Mouse (Mus musculus): ENCODE measurements at regions not wholly inside any gene's neighbourhood (a gene's known extent, or its start where the extent isn't known, plus 50 kb on each side); places are given as distances from the start of the nearest gene placed in this dataset.

DNA sequence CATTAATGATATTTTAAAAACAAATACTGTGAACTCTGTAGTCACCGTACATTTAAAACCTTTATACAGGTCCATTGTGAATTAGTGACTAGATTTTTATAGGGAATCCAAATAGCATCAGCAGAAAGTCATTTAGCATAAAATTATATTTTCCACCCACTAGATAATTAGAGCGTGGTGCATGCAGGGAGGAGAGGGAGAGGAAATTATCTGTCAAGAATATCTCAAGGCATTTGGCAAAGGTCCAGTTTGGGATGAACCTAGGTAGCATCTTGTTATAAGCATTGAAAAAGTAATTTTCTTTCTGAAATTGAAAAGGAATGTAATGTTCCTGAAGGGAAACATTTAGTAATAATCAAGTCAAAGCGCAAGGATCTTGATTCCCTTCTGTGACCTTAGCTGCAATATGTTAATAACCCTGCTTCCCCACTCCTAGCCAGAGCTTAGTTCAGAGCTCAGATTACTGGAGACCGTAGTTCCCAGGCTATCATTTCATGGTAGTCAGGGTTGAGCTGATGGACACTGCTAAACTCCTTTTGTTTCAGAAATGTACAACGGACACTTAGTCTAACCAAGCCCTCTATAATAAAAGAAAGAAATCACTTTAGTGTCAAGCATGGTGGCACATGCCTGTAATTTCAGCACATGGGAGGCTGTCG, 200.8 kb upstream of the Slc39a10 start:
- TF ChIP-seq CTCF (IDR thresholded peaks at IDR 0.05; ENCODE audit: control insufficient read depth, insufficient read depth, insufficient replicate concordance, low read depth, low read length) (no peak), POLR2A (IDR thresholded peaks at IDR 0.05; ENCODE audit: control insufficient read depth, low read depth, low read length) (no peak)
